Mouse (Mus musculus) ES-E14 (cell line): Measurements from ENCODE around the gene Ltc4s. TPM values are rescaled to one million over a fixed set of nuclear protein-coding genes. Genes with fewer than 3 reads are reported as not detected.

Experiments
- DNase-seq: peaks from one replicate; pipeline ENCODE4 v3.0.0-alpha.2; 2013; ENCODE audit warnings: low read depth, low spot score
- H3K27ac ChIP-seq: 2 replicates; pipeline ENCODE4 v1.5.1; 2012; ENCODE audit warnings: low read depth, mild to moderate bottlenecking, low read length, moderate library complexity, mixed read lengths; ENCODE audit not compliant: poor library complexity, insufficient read depth, severe bottlenecking
- H3K36me3 ChIP-seq: 2 replicates; pipeline ENCODE4 v1.6.1; 2012; ENCODE audit warnings: mild to moderate bottlenecking, low read length, moderate library complexity, mixed read lengths; ENCODE audit not compliant: control insufficient read depth, poor library complexity, insufficient read depth, severe bottlenecking
- H3K4me1 ChIP-seq, 2 experiments: fragments of 150-350 bp in 1 of 2; sonication (generic) in 1 of 2; 2 replicates each; pipeline ENCODE4 v1.6.1; 2012; ENCODE audit warnings: low read length in 2 of 2, mild to moderate bottlenecking in 1 of 2, mixed read lengths in 1 of 2; ENCODE audit not compliant: control insufficient read depth in 2 of 2, insufficient read depth in 2 of 2, poor library complexity in 1 of 2
- H3K4me3 ChIP-seq, 2 experiments: fragments of 150-350 bp in 1 of 2; sonication (generic) in 1 of 2; 2 replicates each; pipeline ENCODE4 v1.5.1; 2012; ENCODE audit warnings: low read length in 2 of 2, low read depth in 1 of 2, mild to moderate bottlenecking in 1 of 2, mixed read lengths in 1 of 2; ENCODE audit not compliant: insufficient read depth in 1 of 2, poor library complexity in 1 of 2, severe bottlenecking in 1 of 2
- H3K9ac ChIP-seq: 2 replicates; pipeline ENCODE4 v1.6.1; 2012; ENCODE audit warnings: low read depth, mild to moderate bottlenecking, low read length, mixed read lengths; ENCODE audit not compliant: poor library complexity, insufficient read depth, severe bottlenecking
- H3K9me3 ChIP-seq: fragments of 150-350 bp; sonication (generic); 2 replicates; pipeline ENCODE4 v1.6.1; 2012; ENCODE audit warnings: low read depth, mild to moderate bottlenecking, low read length; ENCODE audit not compliant: control insufficient read depth, insufficient read depth
- CHD2 ChIP-seq: IDR thresholded peaks from 2 replicates; pipeline ENCODE4 v1.6.1; 2014; ENCODE audit warnings: mild to moderate bottlenecking, low read depth, low read length, inconsistent platforms
- HCFC1 ChIP-seq: IDR thresholded peaks from 2 replicates; pipeline ENCODE4 v1.6.1; 2012; ENCODE audit warnings: low read length, inconsistent platforms, borderline replicate concordance; ENCODE audit not compliant: insufficient read depth
- MAFK ChIP-seq: IDR thresholded peaks from 2 replicates; pipeline ENCODE4 v1.6.1; 2014; ENCODE audit warnings: mild to moderate bottlenecking, low read depth, low read length, inconsistent platforms; ENCODE audit not compliant: insufficient read depth
- ZC3H11A ChIP-seq: IDR thresholded peaks from 2 replicates; pipeline ENCODE4 v1.6.1; 2012; ENCODE audit warnings: low read depth, mild to moderate bottlenecking, inconsistent platforms, low read length, borderline replicate concordance
- ZNF384 ChIP-seq: IDR thresholded peaks from 2 replicates; pipeline ENCODE4 v1.6.1; 2012; ENCODE audit warnings: low read depth, low read length, inconsistent platforms
- in situ Hi-C, 2 experiments: fragments of 600-800 bp; cut with MboI; formaldehyde crosslinking; loops; one replicate each; pipeline ENCODE4 v1.15.1; 2025; ENCODE audit warnings: low sequenced_read_pairs in 2 of 2, inconsistent platforms in 1 of 2; ENCODE audit not compliant: unreplicated experiment in 2 of 2
- total RNA-seq: library from RNA; depleted of rRNA; stranded (reverse); fragments of 300-350 nt; gene quantifications from 2 replicates; pipeline ENCODE4 v1.2.3, GENCODE M21; 2012

Ltc4s gene
- total RNA-seq, 1 experiment = 1.9 TPM

DNA sequence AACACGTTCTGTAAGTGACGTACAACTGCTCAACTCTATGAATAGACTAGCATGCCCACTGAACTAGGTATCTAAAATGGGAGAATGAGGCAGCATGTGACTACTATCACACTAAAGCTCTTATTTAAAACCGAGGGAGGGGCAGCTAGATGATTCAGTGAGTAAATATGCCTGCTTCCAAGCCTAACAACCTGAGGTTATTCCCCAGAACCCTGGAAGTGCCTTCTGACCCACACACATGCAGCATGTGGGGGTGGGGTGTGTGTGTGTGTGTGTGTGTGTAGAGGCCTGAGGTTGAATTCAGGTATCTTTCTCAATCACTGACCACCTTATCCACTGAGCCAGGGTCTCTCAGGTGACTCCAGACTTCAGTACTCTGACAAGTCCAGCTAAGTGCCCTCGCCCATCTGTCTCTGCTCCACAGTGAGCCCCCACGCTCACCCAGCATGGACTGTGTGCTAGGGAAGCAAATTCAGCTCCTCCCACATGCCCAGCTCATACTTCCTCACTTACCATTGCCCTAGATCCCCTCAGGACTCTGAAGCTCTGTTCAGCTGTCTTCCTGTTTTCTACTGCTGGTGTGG lies 37.2 kb upstream of the Ltc4s start:
- Histone ChIP-seq H3K4me1 (peaks cover 3 to 10% of the 10 kb centered on the region in 2 experiments; a peak in 3 of 4 replicates), H3K9ac (no peak overlapping the region), H3K4me3 (no peak overlapping the region), H3K9me3 (no peaks in the 10 kb centered on the region), H3K27ac (no peak overlapping the region), H3K36me3 (no peaks in the 10 kb centered on the region; the same call in 1 of the 2 replicates)
- no peak for DNase-seq
- TF ChIP-seq CHD2 = no peak
- in situ Hi-C loops = no loop called here

DNA sequence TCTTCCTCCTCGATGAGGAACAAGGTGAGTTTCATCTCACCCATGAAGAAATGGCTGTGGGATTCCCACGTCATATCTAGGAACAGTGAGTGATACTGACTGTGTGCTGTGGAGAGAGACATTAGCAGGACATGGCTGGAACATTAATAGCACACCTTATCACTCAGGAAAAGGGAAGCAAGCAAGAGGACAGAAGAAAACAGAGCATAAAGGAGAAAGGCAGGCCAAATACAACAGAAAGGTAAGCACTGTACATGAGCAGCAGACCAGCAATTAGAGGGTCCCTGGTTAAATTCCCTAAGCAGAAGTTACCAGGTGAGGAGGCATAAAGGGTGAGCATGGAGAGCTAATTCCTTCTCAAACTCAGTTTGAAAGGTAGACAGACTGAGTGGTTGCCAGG lies 36.7 kb upstream of the Ltc4s start:
- no peak for DNase-seq
- Histone ChIP-seq H3K4me3 (no peak overlapping the region), H3K9ac (no peak overlapping the region), H3K36me3 (no peaks in the 10 kb centered on the region; the same call in 1 of the 2 replicates), H3K27ac (no peak overlapping the region), H3K4me1 (peaks cover 0 to 8% of the 10 kb centered on the region in 2 experiments; a peak in 2 of 4 replicates), H3K9me3 (no peaks in the 10 kb centered on the region)
- TF ChIP-seq ZNF384 = no peak
- no peak for TF ChIP-seq CHD2
- TF ChIP-seq MAFK = no peak
- no peak for TF ChIP-seq HCFC1
- TF ChIP-seq ZC3H11A = no peak
- in situ Hi-C loops = no loop called here

DNA sequence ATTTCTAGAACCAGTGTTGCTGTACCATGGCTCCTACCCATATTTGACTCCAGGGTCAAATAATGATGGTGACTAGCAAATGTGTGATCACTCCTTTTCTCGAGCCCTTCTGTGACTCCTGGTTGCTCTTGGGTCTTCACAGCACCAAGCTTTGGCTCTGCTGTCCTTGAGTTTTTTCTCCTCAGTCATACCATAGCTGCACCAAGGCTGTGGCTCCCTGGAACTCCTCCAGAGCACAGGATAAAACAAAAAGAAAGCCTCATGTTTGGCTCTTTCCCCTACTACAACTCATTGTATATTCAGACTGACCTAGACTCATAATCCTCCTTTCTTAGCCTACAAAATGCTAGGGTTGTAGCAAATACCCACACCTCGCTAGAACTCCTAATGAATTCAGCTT lies 34.4 kb upstream of the Ltc4s start:
- Histone ChIP-seq H3K9ac (no peak overlapping the region), H3K36me3 (no peaks in the 10 kb centered on the region; the same call in 1 of the 2 replicates), H3K27ac (no peak overlapping the region), H3K4me1 (peaks cover 0 to 7% of the 10 kb centered on the region in 2 experiments; a peak in 1 of 4 replicates), H3K9me3 (no peaks in the 10 kb centered on the region), H3K4me3 (no peak overlapping the region)
- no peak for DNase-seq
- no peak for TF ChIP-seq ZNF384
- no peak for TF ChIP-seq CHD2
- no peak for TF ChIP-seq HCFC1
- no peak for TF ChIP-seq MAFK
- TF ChIP-seq ZC3H11A = no peak
- in situ Hi-C loops = no loop called here

DNA sequence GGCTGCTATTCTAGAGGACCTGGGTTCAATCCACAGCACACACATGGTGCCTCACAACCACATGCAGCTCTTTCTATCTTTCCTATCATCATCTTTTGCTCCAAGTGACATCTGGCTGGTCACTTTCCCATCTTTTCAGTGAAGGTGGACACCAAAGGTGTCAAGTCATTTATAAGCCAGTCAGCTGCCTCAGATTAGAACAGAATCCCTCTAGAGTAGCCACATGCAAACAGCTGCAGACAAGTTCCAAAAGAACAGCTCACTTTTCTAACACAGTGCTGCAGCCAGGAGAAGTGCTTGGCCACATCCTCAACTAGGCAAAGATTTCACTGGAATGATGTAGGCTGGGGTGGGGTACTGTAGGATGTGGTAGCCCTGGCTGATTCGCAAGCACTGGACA lies 31.5 kb upstream of the Ltc4s start:
- DNase-seq = no peak
- H3K9me3 ChIP-seq = no peaks in the 10 kb centered on the region
- H3K36me3 ChIP-seq = peaks cover 13% of the 10 kb centered on the region; the same call in 1 of the 2 replicates
- H3K4me3 ChIP-seq = no peak overlapping the region
- in situ Hi-C loops = no loop called here
- H3K4me1 ChIP-seq = peaks cover 0 to 8% of the 10 kb centered on the region in 2 experiments; a peak in 2 of 4 replicates
- H3K27ac ChIP-seq = no peak overlapping the region
- H3K9ac ChIP-seq = no peak overlapping the region
- TF ChIP-seq ZC3H11A (no peak), HCFC1 (no peak), CHD2 (no peak), MAFK (no peak), ZNF384 (no peak)

DNA sequence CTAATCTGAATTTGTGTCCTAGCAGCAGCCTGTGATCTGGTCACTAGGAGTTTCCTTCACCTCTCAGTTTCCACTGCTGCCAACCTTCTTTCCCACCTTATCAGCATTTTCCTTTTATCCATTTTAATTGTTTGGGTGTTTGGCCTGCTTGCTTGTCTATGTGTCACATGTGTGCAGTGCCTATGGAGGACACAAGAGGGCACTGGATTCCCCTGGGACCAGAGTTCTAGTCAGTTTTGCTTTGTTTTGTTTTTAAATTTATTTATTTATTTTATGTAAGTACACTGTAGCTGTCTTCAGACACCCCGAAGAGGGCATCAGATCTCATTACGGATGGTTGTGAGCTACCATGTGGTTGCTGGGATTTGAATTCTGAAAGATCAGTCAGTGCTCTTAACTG lies 30.7 kb upstream of the Ltc4s start:
- no peak overlapping the region for H3K27ac ChIP-seq
- peaks cover 17% of the 10 kb centered on the region; the same call in 1 of the 2 replicates for H3K36me3 ChIP-seq
- TF ChIP-seq ZNF384 = no peak
- no peak for TF ChIP-seq HCFC1
- no peak for TF ChIP-seq CHD2
- no peak for TF ChIP-seq MAFK
- TF ChIP-seq ZC3H11A = no peak
- in situ Hi-C loops = no loop called here
- H3K4me3 ChIP-seq = no peak overlapping the region
- DNase-seq = no peak
- H3K9me3 ChIP-seq = no peaks in the 10 kb centered on the region
- H3K9ac ChIP-seq = no peak overlapping the region
- peaks cover 0 to 8% of the 10 kb centered on the region in 2 experiments; a peak in 2 of 4 replicates for H3K4me1 ChIP-seq
